Mouse (Mus musculus) embryonic facial prominence, embryonic 14.5 days (tissue): ENCODE results near the gene Rab33a. TPM values are rescaled to one million over a fixed set of nuclear protein-coding genes. Genes with fewer than 3 reads are reported as not detected.

Experiments used
- ATAC-seq: fragments of 200-750 bp; cut with Nextera tagmentation; 2 replicates; pipeline ENCODE4 v1.8.0; 2017; ENCODE audit warnings: low read depth, moderate number of reproducible peaks, moderate TSS enrichment
- DNase-seq: peaks from one replicate; pipeline ENCODE4 v3.0.0-alpha.2; 2015; ENCODE audit warnings: low spot score
- H3K27ac ChIP-seq: fragments of 300-500 bp; sonication (generic); replicated peaks from 2 replicates; pipeline ENCODE4 v1.5.1; 2014; ENCODE audit warnings: low read depth, mild to moderate bottlenecking, low read length, moderate library complexity
- H3K27me3 ChIP-seq: fragments of 300-500 bp; sonication (generic); replicated peaks from 2 replicates; pipeline ENCODE4 v1.6.1; 2014; ENCODE audit warnings: low read length; ENCODE audit not compliant: control insufficient read depth, insufficient read depth
- H3K36me3 ChIP-seq: fragments of 300-500 bp; sonication (generic); 2 replicates; pipeline ENCODE4 v1.6.1; 2014; ENCODE audit warnings: low read length, mixed read lengths; ENCODE audit not compliant: control insufficient read depth, insufficient read depth
- H3K4me1 ChIP-seq: fragments of 300-500 bp; sonication (generic); 2 replicates; pipeline ENCODE4 v1.6.1; 2014; ENCODE audit warnings: antibody characterized with exemption, low read length; ENCODE audit not compliant: control insufficient read depth, insufficient read depth
- H3K4me2 ChIP-seq: fragments of 300-500 bp; sonication (generic); 2 replicates; pipeline ENCODE4 v1.6.1; 2014; ENCODE audit warnings: low read depth, mild to moderate bottlenecking, low read length, moderate library complexity, mixed read lengths
- H3K4me3 ChIP-seq: fragments of 300-500 bp; sonication (generic); 2 replicates; pipeline ENCODE4 v1.5.1; 2014; ENCODE audit warnings: low read depth, mild to moderate bottlenecking, low read length
- H3K9ac ChIP-seq: fragments of 300-500 bp; sonication (generic); 2 replicates; pipeline ENCODE4 v1.6.1; 2014; ENCODE audit warnings: low read depth, mild to moderate bottlenecking, low read length, moderate library complexity, mixed read lengths
- H3K9me3 ChIP-seq: fragments of 300-500 bp; sonication (generic); 2 replicates; pipeline ENCODE4 v1.6.1; 2016; ENCODE audit warnings: low read length; ENCODE audit not compliant: control insufficient read depth
- WGBS: fragments of 180-500 bp; shearing (Covaris S2); extraction: QIAGEN DNeasy Blood & Tissue Kit; methylation state at CpG from one replicate; pipeline ENCODE4 v1.1.7; 2014; 5-methylcytosine and 5-hydroxymethylcytosine counted together
- polyA plus RNA-seq: library from polyadenylated mRNA; unstranded; fragments of >200 nt; fragmentation: Nextera tagmentation; extraction: Ambion mirVana; gene quantifications from 2 replicates; pipeline ENCODE4 v1.2.1, GENCODE M21; 2014

Rab33a gene
- 4.7 and 5.5 TPM in 2 replicates for polyA plus RNA-seq

GRCm38 (mm10) chrX:48518808-48519548 is at the start of gene Rab33a:
Gene Rab33a (plus strand): TSS chrX:48519285.
- Histone ChIP-seq H3K9me3 (no peaks in the 10 kb centered on the region), H3K36me3 (no peaks in the 10 kb centered on the region), H3K4me2 (peak within 1 kb of the TSS; percentile 69), H3K27me3 (no peaks in the 10 kb centered on the region), H3K4me3 (peak within 1 kb of the TSS; percentile 46), H3K4me1 (no peaks in the 10 kb centered on the region), H3K9ac (peak within 1 kb of the TSS; percentile 61), H3K27ac (no peak within 1 kb of the TSS; the same call in 1 of the 2 replicates)
- DNase-seq (no peak), ATAC-seq (peak; percentile 85)
- 15% methylated on average over 29 of the region's 33 CpGs for WGBS

DNA sequence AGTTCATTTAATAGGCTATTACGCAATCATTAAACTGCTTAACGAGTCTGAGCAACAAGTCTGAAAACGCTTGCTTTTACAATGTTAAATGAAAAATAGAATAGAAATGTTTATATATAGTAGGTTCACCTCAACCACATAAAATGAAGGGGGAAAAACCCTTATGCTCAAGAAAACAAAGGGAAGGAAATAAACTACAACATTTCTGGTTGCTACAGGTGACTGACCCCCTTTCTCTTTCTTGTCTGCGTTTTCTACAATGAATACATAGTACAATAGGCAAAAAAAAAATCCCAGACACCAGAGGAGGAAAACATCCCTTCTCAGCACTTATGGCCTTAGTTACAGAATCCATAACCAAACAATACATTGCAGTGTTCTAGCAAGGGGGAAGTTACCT is 38.0 kb upstream of the Rab33a start:
- H3K4me2 ChIP-seq = no peak overlapping the region
- no peak overlapping the region for H3K4me3 ChIP-seq
- no peaks in the 10 kb centered on the region for H3K9me3 ChIP-seq
- no peaks in the 10 kb centered on the region for H3K27me3 ChIP-seq
- H3K9ac ChIP-seq = no peak overlapping the region
- ATAC-seq = no peak
- H3K36me3 ChIP-seq = peaks cover 42% of the 10 kb centered on the region
- DNase-seq = no peak
- H3K27ac ChIP-seq = no peak overlapping the region
- 89% methylated on average over 4 of the region's 4 CpGs for WGBS
- no peaks in the 10 kb centered on the region for H3K4me1 ChIP-seq

GRCm38 (mm10) chrX:48481687-48482086 is 37.4 kb upstream of the Rab33a start:
- no peak overlapping the region for H3K4me3 ChIP-seq
- H3K36me3 ChIP-seq = peaks cover 42% of the 10 kb centered on the region
- no peaks in the 10 kb centered on the region for H3K27me3 ChIP-seq
- ATAC-seq = no peak
- no peaks in the 10 kb centered on the region for H3K9me3 ChIP-seq
- H3K27ac ChIP-seq = no peak overlapping the region
- WGBS = 91% methylated on average over 7 of the region's 7 CpGs
- H3K4me1 ChIP-seq = no peaks in the 10 kb centered on the region
- H3K4me2 ChIP-seq = no peak overlapping the region
- H3K9ac ChIP-seq = no peak overlapping the region
- no peak for DNase-seq

DNA sequence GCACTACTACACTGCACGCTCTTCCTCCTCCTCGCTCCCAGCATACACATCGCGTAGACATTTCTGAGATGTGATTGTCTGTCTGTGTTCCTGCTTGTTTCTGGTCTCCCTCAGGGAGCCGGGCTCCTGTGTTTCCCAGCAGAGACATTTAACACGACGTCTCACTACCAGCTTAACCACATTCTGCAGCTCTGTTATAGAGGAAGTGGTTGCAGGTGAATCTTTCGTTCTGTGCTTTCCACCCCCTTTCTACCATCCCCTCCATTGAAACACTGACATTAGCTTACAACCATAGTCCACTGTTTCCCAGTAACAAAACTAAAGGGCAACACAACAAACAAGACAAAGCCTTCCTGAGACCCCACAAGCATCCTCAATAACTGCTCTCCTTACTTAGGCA is 25.3 kb upstream of the Rab33a start:
- H3K36me3 ChIP-seq = peaks cover 25% of the 10 kb centered on the region
- no peak overlapping the region for H3K27ac ChIP-seq
- no peak overlapping the region for H3K4me3 ChIP-seq
- no peak overlapping the region for H3K4me2 ChIP-seq
- no peak overlapping the region for H3K9ac ChIP-seq
- WGBS = 88% methylated on average over 8 of the region's 8 CpGs
- ATAC-seq (no peak), DNase-seq (no peak)
- no peaks in the 10 kb centered on the region for H3K9me3 ChIP-seq
- H3K27me3 ChIP-seq = no peaks in the 10 kb centered on the region
- no peaks in the 10 kb centered on the region for H3K4me1 ChIP-seq

- 26% methylated on average over 45 of the region's 45 CpGs for WGBS
- Histone ChIP-seq H3K27ac (peak within 1 kb of the TSS; percentile 44; the same call in 1 of the 2 replicates), H3K4me2 (peak within 1 kb of the TSS; percentile 52), H3K36me3 (no peaks in the 10 kb centered on the region), H3K27me3 (no peaks in the 10 kb centered on the region), H3K4me3 (peak within 1 kb of the TSS; percentile 55), H3K4me1 (no peaks in the 10 kb centered on the region), H3K9me3 (no peaks in the 10 kb centered on the region), H3K9ac (peak within 1 kb of the TSS; percentile 72)
- peak; percentile 99 for ATAC-seq
- peak; percentile 96 for DNase-seq
Observed at GRCm38 (mm10) chrX:48513166-48513807, 5.8 kb upstream of the Rab33a start, which contains the start of gene Aifm1. Gene Aifm1 (minus strand): TSS chrX:48513563.

- H3K27me3 ChIP-seq = no peaks in the 10 kb centered on the region
- no peaks in the 10 kb centered on the region for H3K9me3 ChIP-seq
- no peaks in the 10 kb centered on the region for H3K4me1 ChIP-seq
- H3K27ac ChIP-seq = peak overlapping the region; percentile 44; the same call in 1 of the 2 replicates
- 23% methylated on average over 13 of the region's 13 CpGs for WGBS
- peak overlapping the region; percentile 52 for H3K4me2 ChIP-seq
- no peak for ATAC-seq
- H3K9ac ChIP-seq = peak overlapping the region; percentile 72
- no peak for DNase-seq
- H3K36me3 ChIP-seq = no peaks in the 10 kb centered on the region
- peak overlapping the region; percentile 55 for H3K4me3 ChIP-seq
Observed at GRCm38 (mm10) chrX:48513824-48514223, 5.3 kb upstream of the Rab33a start.

DNA sequence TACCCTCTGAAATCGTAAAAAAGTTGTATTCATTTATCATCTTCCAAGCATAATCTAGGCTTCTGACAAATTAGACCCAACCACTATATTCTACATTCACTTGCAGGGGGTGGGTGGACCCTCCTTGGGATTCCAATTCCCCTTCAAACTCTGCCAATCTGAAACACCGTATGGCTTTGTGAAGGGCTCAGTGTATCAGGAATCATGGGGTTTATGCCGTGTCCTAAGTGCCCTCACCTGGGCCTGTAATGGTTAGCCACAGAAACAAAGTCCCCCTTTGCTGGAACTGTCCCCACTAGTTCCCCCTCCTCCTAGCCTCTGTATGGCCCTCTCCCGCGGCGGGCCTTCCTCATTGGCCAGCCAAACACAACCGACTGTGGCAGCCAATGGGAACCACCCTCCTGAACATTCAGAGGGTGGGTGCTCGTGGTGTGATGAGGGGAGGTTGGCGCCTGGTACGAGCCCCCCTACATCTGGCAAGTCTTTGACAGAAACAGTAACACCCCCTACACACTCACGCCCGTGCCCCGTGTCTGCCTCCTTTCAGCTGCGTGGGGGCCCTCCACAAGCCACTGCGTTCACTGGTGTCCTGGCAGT is 776 bp upstream of the Rab33a start:
- 24% methylated on average over 13 of the region's 15 CpGs for WGBS

GRCm38 (mm10) chrX:48519549-48520085 is 532 bp downstream of the Rab33a start:
- peak overlapping the region; percentile 69 for H3K4me2 ChIP-seq
- no peak overlapping the region for H3K27ac ChIP-seq
- DNase-seq = no peak
- no peaks in the 10 kb centered on the region for H3K36me3 ChIP-seq
- H3K27me3 ChIP-seq = no peaks in the 10 kb centered on the region
- peak overlapping the region; percentile 46 for H3K4me3 ChIP-seq
- no peaks in the 10 kb centered on the region for H3K9me3 ChIP-seq
- H3K4me1 ChIP-seq = no peaks in the 10 kb centered on the region
- H3K9ac ChIP-seq = peak overlapping the region; percentile 61
- 31% methylated on average over 17 of the region's 20 CpGs for WGBS
- no peak for ATAC-seq

More for the DNA sequence above, 776 bp upstream of the Rab33a start:
- Histone ChIP-seq H3K9ac (peak overlapping the region; percentile 61; the same call in 1 of the 2 replicates), H3K27me3 (no peaks in the 10 kb centered on the region), H3K27ac (no peak overlapping the region; the same call in 1 of the 2 replicates), H3K9me3 (no peaks in the 10 kb centered on the region), H3K4me3 (peak overlapping the region; percentile 46), H3K4me2 (peak overlapping the region; percentile 69), H3K36me3 (no peaks in the 10 kb centered on the region), H3K4me1 (no peaks in the 10 kb centered on the region)
- ATAC-seq (peak; percentile 86), DNase-seq (peak; percentile 47)
